Mouse (Mus musculus) CH12.LX (cell line): ENCODE results near the gene Selenoo.

Experiments used
- CTCF ChIP-seq, 2 experiments: IDR thresholded peaks in 1 of 2; conservative IDR thresholded peaks in 1 of 2; 2 replicates each; pipeline ENCODE4 v1.5.1; 2011 to 2012; ENCODE audit warnings: low read depth in 2 of 2, low read length in 2 of 2, improper control_type of control experiment in 1 of 2, inconsistent platforms in 1 of 2, mild to moderate bottlenecking in 1 of 2, moderate library complexity in 1 of 2
- JUND ChIP-seq: conservative IDR thresholded peaks from 2 replicates; pipeline ENCODE4 v1.6.1; 2011; ENCODE audit warnings: low read depth, low read length, improper control_type of control experiment
- MAX ChIP-seq: IDR thresholded peaks from 2 replicates; pipeline ENCODE4 v1.6.1; 2011; ENCODE audit warnings: low read length, improper control_type of control experiment
- POLR2A ChIP-seq: IDR thresholded peaks from 2 replicates; pipeline ENCODE4 v1.6.1; 2011; ENCODE audit warnings: low read depth, mild to moderate bottlenecking, improper control_type of control experiment, low read length
- RCOR1 ChIP-seq: conservative IDR thresholded peaks from 2 replicates; pipeline ENCODE4 v1.6.1; 2012; ENCODE audit warnings: low read depth, mild to moderate bottlenecking, inconsistent platforms, low read length, improper control_type of control experiment
- SMC3 ChIP-seq: IDR thresholded peaks from 2 replicates; pipeline ENCODE4 v1.6.1; 2011; ENCODE audit warnings: low read depth, low read length, improper control_type of control experiment
- USF1 ChIP-seq: IDR thresholded peaks from 2 replicates; pipeline ENCODE4 v1.6.1; 2014; ENCODE audit warnings: low read depth, mild to moderate bottlenecking, inconsistent platforms, low read length, improper control_type of control experiment
- ZKSCAN1 ChIP-seq: IDR thresholded peaks from 2 replicates; pipeline ENCODE4 v1.6.1; 2012; ENCODE audit warnings: low read depth, inconsistent platforms, low read length, improper control_type of control experiment, borderline replicate concordance

GRCm38 (mm10) chr15:89073993-89074603 is 14.8 kb upstream of the Selenoo start:
- no peak for TF ChIP-seq POLR2A
- no peak for TF ChIP-seq CTCF (conservative IDR thresholded peaks at IDR 0.05 in 1 of 2, IDR thresholded peaks at IDR 0.05 in 1 of 2; ENCODE audit: low read depth in 2 of 2, low read length in 2 of 2)
- TF ChIP-seq RCOR1 = no peak
- TF ChIP-seq MAX = no peak
- TF ChIP-seq JUND = no peak
- no peak for TF ChIP-seq SMC3
- no peak for TF ChIP-seq ZKSCAN1
- no peak for TF ChIP-seq USF1
